Mouse (Mus musculus) bone marrow macrophage, adult 2 months (primary cell): Measurements from ENCODE around the gene Ccdc106.

ENCODE experiments used
- CTCF ChIP-seq: IDR thresholded peaks from 2 replicates; pipeline ENCODE4 v1.5.1; 2012; ENCODE audit warnings: low read depth, mild to moderate bottlenecking, low read length, moderate library complexity
- POLR2A ChIP-seq: IDR thresholded peaks from 2 replicates; pipeline ENCODE4 v1.6.1; 2012; ENCODE audit warnings: mild to moderate bottlenecking, low read depth, low read length, borderline replicate concordance

GRCm38 (mm10) chr7:5108272-5108671 lies 87.9 kb downstream of the Ccdc106 start:
- TF ChIP-seq CTCF (no peak), POLR2A (no peak)
